Mouse (Mus musculus): ENCODE measurements around the gene Klk12. TPM values are rescaled to one million over a fixed set of nuclear protein-coding genes. Genes with fewer than 3 reads are reported as not detected.

Gene Klk12
- polyA plus RNA-seq (2014; fragmentation: Nextera tagmentation; extraction: Ambion mirVana): not detected in 2 replicates

GRCm38 (mm10) chr7:43768597-43768996, at the start of gene Klk12:
Klk12 (plus strand) TSS chr7:43768897.
- Histone ChIP-seq H3K9ac (ENCODE audit: low read length) (no peak within 1 kb of the TSS), H3K4me3 (ENCODE audit: control insufficient read depth in 1 of 2, insufficient read depth in 1 of 2, low read depth in 1 of 2, low read length in 2 of 2) (no peak within 1 kb of the TSS), H3K27me3 (ENCODE audit: control insufficient read depth, insufficient read depth, low read length) (no peaks in the 10 kb centered on the region), H3K36me3 (ENCODE audit: control insufficient read depth, insufficient read depth, low read length) (no peaks in the 10 kb centered on the region), H3K9me3 (ENCODE audit: control insufficient read depth, low read length) (no peaks in the 10 kb centered on the region), H3K4me1 (ENCODE audit: control insufficient read depth in 2 of 2, insufficient read depth in 2 of 2, low read length in 2 of 2) (no peaks in the 10 kb centered on the region), H3K4me2 (ENCODE audit: low read length) (no peak within 1 kb of the TSS), H3K27ac (replicated peaks in 1 of 2; ENCODE audit: control insufficient read depth in 1 of 2, insufficient read depth in 1 of 2, low read depth in 2 of 2, low read length in 2 of 2) (no peak within 1 kb of the TSS)
- ATAC-seq (ENCODE audit: insufficient number of reproducible peaks, insufficient read depth, low FRiP score, low read depth): no peak
- WGBS: 64% methylated on average over 4 of the region's 4 CpGs

DNA sequence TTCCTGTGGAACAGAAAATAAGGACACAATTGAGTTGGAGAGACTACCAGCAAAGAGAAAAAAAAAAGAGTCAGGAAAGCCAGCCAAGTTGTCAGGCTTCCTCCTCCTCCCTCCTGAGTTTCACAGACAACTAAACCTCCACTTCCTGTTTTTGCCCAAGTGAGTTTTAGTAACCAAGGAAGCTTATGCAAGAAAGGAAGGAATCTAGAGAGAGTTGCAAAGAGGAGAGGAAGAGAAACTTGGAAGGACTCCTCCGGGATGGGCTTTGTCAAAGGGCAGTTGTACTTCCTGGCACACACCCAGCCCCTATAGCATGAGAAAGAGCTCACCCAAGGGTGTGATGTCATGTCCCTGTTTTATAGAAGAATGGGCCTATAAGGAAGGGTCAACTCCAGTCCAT, 20.9 kb upstream of the Klk12 start:
- Histone ChIP-seq H3K4me3 (ENCODE audit: control insufficient read depth in 1 of 2, insufficient read depth in 1 of 2, low read depth in 1 of 2, low read length in 2 of 2) (no peak overlapping the region), H3K4me2 (ENCODE audit: low read length) (no peak overlapping the region), H3K27ac (replicated peaks in 1 of 2; ENCODE audit: control insufficient read depth in 1 of 2, insufficient read depth in 1 of 2, low read depth in 2 of 2, low read length in 2 of 2) (peak overlapping the region; percentile 23 to 44; a peak in 3 of 4 replicates), H3K4me1 (ENCODE audit: control insufficient read depth in 2 of 2, insufficient read depth in 2 of 2, low read length in 2 of 2) (no peaks in the 10 kb centered on the region), H3K9me3 (ENCODE audit: control insufficient read depth, low read length) (no peaks in the 10 kb centered on the region), H3K9ac (ENCODE audit: low read length) (no peak overlapping the region), H3K27me3 (ENCODE audit: control insufficient read depth, insufficient read depth, low read length) (no peaks in the 10 kb centered on the region), H3K36me3 (ENCODE audit: control insufficient read depth, insufficient read depth, low read length) (no peaks in the 10 kb centered on the region)
- 48% methylated on average over 1 of the region's 1 CpGs for WGBS
- ATAC-seq (ENCODE audit: insufficient number of reproducible peaks, insufficient read depth, low FRiP score, low read depth): no peak

DNA sequence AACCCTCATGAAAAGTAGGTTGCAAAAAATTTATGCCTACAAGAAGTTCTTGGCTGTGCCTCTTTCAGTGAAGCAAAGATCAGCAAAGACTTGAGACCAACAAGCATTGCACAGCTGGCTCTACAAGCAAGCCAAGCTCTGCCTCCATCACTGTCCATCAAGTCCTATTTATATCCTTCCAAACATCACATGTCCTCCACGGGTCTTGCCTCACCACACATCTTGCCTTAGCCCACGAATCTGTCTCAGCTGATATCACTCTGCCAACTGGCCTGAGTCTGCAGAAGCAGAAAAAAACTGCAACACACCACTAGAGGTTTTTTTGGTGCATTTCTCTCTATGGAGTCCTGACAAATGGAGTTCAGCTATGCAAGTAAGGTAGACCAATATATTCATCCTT, 15.9 kb upstream of the Klk12 start:
- Histone ChIP-seq H3K36me3 (ENCODE audit: control insufficient read depth, insufficient read depth, low read length) (no peaks in the 10 kb centered on the region), H3K4me2 (ENCODE audit: low read length) (no peak overlapping the region), H3K4me3 (ENCODE audit: control insufficient read depth in 1 of 2, insufficient read depth in 1 of 2, low read depth in 1 of 2, low read length in 2 of 2) (no peak overlapping the region), H3K27ac (replicated peaks in 1 of 2; ENCODE audit: control insufficient read depth in 1 of 2, insufficient read depth in 1 of 2, low read depth in 2 of 2, low read length in 2 of 2) (no peak overlapping the region), H3K27me3 (ENCODE audit: control insufficient read depth, insufficient read depth, low read length) (no peaks in the 10 kb centered on the region), H3K9ac (ENCODE audit: low read length) (no peak overlapping the region), H3K9me3 (ENCODE audit: control insufficient read depth, low read length) (no peaks in the 10 kb centered on the region), H3K4me1 (ENCODE audit: control insufficient read depth in 2 of 2, insufficient read depth in 2 of 2, low read length in 2 of 2) (no peaks in the 10 kb centered on the region)
- 36% methylated on average over 2 of the region's 2 CpGs for WGBS
- ATAC-seq (ENCODE audit: insufficient number of reproducible peaks, insufficient read depth, low FRiP score, low read depth): no peak

DNA sequence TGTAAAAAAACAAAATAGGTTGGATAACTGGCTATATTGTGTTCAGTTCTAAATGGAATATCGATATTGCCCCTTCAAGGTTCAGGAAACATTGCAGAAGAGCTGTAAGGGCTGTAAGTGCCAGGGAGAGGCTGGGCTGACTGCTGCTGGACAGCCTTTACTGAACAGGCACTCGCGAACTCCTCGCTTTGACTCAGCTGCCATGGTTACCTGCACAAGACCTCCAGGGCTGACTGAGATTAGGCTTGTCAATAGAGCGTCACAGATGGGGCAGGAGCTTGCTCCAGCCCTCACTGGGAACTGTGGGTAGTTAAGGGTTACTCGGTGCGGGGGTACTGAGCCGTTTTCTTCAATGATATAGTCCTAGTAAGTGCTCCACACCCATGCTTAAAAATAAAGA, 2.2 kb upstream of the Klk12 start:
- WGBS: 30% methylated on average over 8 of the region's 8 CpGs

DNA sequence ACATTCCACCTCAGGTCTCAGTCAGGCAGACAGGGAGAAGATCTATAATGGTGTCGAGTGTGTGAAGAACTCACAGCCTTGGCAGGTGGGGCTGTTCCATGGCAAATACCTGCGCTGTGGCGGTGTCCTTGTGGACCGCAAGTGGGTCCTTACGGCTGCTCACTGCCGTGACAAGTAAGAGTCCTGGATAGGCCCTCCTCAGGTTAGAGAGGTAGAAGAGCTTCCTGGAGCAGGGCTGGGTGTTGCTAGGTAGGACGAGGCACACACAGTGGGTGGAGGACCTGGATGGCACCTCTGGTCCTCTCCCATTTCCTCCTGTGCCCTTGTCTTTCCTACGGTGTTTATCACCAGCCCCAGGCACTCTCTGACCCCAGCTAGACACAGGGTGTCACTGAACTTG, 939 bp downstream of the Klk12 start:
- H3K36me3 ChIP-seq (ENCODE audit: control insufficient read depth, insufficient read depth, low read length): no peaks in the 10 kb centered on the region
- no peak overlapping the region for H3K9ac ChIP-seq (ENCODE audit: low read length)
- H3K9me3 ChIP-seq (ENCODE audit: control insufficient read depth, low read length): no peaks in the 10 kb centered on the region
- H3K27me3 ChIP-seq (ENCODE audit: control insufficient read depth, insufficient read depth, low read length): no peaks in the 10 kb centered on the region
- no peaks in the 10 kb centered on the region for H3K4me1 ChIP-seq (ENCODE audit: control insufficient read depth in 2 of 2, insufficient read depth in 2 of 2, low read length in 2 of 2)
- WGBS: 88% methylated on average over 8 of the region's 8 CpGs
- no peak overlapping the region for H3K4me2 ChIP-seq (ENCODE audit: low read length)
- no peak overlapping the region for H3K27ac ChIP-seq (replicated peaks in 1 of 2; ENCODE audit: control insufficient read depth in 1 of 2, insufficient read depth in 1 of 2, low read depth in 2 of 2, low read length in 2 of 2)
- no peak for ATAC-seq (ENCODE audit: insufficient number of reproducible peaks, insufficient read depth, low FRiP score, low read depth)
- H3K4me3 ChIP-seq (ENCODE audit: control insufficient read depth in 1 of 2, insufficient read depth in 1 of 2, low read depth in 1 of 2, low read length in 2 of 2): no peak overlapping the region

More for the DNA sequence above, 2.2 kb upstream of the Klk12 start:
- Histone ChIP-seq H3K9ac (ENCODE audit: low read length) (no peak overlapping the region), H3K9me3 (ENCODE audit: control insufficient read depth, low read length) (no peaks in the 10 kb centered on the region), H3K27me3 (ENCODE audit: control insufficient read depth, insufficient read depth, low read length) (no peaks in the 10 kb centered on the region), H3K27ac (replicated peaks in 1 of 2; ENCODE audit: control insufficient read depth in 1 of 2, insufficient read depth in 1 of 2, low read depth in 2 of 2, low read length in 2 of 2) (no peak overlapping the region), H3K4me1 (ENCODE audit: control insufficient read depth in 2 of 2, insufficient read depth in 2 of 2, low read length in 2 of 2) (no peaks in the 10 kb centered on the region), H3K4me3 (ENCODE audit: control insufficient read depth in 1 of 2, insufficient read depth in 1 of 2, low read depth in 1 of 2, low read length in 2 of 2) (no peak overlapping the region), H3K36me3 (ENCODE audit: control insufficient read depth, insufficient read depth, low read length) (no peaks in the 10 kb centered on the region), H3K4me2 (ENCODE audit: low read length) (no peak overlapping the region)
- ATAC-seq (ENCODE audit: insufficient number of reproducible peaks, insufficient read depth, low FRiP score, low read depth): no peak

DNA sequence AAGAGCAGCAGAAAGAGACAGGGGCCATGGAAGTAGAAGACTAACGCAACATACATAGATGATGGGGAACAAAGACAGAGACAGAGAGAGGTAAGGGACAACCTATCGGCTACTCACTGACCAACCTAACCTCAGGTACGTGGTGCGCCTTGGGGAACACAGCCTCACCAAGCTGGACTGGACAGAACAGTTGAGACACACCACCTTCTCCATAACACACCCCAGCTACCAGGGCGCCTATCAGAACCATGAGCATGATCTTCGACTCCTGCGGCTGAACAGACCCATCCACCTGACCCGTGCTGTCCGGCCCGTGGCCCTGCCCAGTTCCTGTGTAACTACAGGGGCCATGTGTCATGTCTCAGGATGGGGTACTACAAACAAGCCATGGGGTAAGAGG, 2.0 kb downstream of the Klk12 start:
- H3K4me3 ChIP-seq (ENCODE audit: control insufficient read depth in 1 of 2, insufficient read depth in 1 of 2, low read depth in 1 of 2, low read length in 2 of 2): no peak overlapping the region
- no peak overlapping the region for H3K27ac ChIP-seq (replicated peaks in 1 of 2; ENCODE audit: control insufficient read depth in 1 of 2, insufficient read depth in 1 of 2, low read depth in 2 of 2, low read length in 2 of 2)
- no peaks in the 10 kb centered on the region for H3K9me3 ChIP-seq (ENCODE audit: control insufficient read depth, low read length)
- H3K4me2 ChIP-seq (ENCODE audit: low read length): no peak overlapping the region
- no peak for ATAC-seq (ENCODE audit: insufficient number of reproducible peaks, insufficient read depth, low FRiP score, low read depth)
- 88% methylated on average over 10 of the region's 10 CpGs for WGBS
- H3K27me3 ChIP-seq (ENCODE audit: control insufficient read depth, insufficient read depth, low read length): no peaks in the 10 kb centered on the region
- H3K9ac ChIP-seq (ENCODE audit: low read length): no peak overlapping the region
- no peaks in the 10 kb centered on the region for H3K4me1 ChIP-seq (ENCODE audit: control insufficient read depth in 2 of 2, insufficient read depth in 2 of 2, low read length in 2 of 2)
- no peaks in the 10 kb centered on the region for H3K36me3 ChIP-seq (ENCODE audit: control insufficient read depth, insufficient read depth, low read length)

DNA sequence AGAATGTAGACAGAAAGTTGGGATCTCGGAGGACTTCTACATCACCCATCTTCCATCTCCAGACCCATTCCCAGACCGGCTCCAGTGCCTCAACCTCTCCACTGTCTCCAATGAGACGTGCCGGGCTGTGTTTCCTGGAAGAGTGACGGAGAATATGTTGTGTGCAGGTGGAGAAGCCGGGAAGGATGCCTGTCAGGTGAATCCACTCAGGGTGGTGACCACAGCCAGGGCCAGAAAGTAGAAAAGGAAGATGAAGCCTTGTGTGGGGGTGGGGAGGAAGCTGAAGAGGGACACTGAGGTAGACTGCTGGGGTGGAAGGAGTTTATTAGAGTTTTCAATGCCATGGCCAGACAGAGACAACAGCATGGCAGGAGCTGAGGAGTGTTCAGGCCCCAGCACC, 3.2 kb downstream of the Klk12 start:
- Histone ChIP-seq H3K27ac (replicated peaks in 1 of 2; ENCODE audit: control insufficient read depth in 1 of 2, insufficient read depth in 1 of 2, low read depth in 2 of 2, low read length in 2 of 2) (no peak overlapping the region), H3K27me3 (ENCODE audit: control insufficient read depth, insufficient read depth, low read length) (no peaks in the 10 kb centered on the region), H3K9ac (ENCODE audit: low read length) (no peak overlapping the region), H3K4me2 (ENCODE audit: low read length) (no peak overlapping the region), H3K4me3 (ENCODE audit: control insufficient read depth in 1 of 2, insufficient read depth in 1 of 2, low read depth in 1 of 2, low read length in 2 of 2) (no peak overlapping the region), H3K36me3 (ENCODE audit: control insufficient read depth, insufficient read depth, low read length) (no peaks in the 10 kb centered on the region), H3K4me1 (ENCODE audit: control insufficient read depth in 2 of 2, insufficient read depth in 2 of 2, low read length in 2 of 2) (no peaks in the 10 kb centered on the region), H3K9me3 (ENCODE audit: control insufficient read depth, low read length) (no peaks in the 10 kb centered on the region)
- WGBS: 93% methylated on average over 6 of the region's 6 CpGs
- no peak for ATAC-seq (ENCODE audit: insufficient number of reproducible peaks, insufficient read depth, low FRiP score, low read depth)

DNA sequence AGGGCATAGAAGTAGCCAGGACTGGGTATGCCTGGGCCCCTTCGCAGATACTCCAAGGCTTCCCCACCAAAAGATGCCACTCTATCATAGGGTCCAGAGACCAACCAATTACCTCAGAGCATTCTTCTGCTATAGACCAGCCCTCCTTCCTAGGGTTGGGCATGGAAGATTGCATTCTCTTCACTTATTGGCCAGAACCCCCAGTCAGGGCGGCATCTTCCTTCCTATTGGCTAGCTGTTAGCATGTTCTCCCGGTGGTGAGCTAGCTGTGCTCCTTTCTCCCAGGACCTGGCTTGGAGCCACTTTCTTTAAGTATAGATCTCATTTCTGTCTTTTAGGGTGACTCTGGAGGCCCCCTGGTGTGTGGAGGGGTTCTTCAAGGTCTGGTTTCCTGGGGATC, 4.2 kb downstream of the Klk12 start:
- no peaks in the 10 kb centered on the region for H3K36me3 ChIP-seq (ENCODE audit: control insufficient read depth, insufficient read depth, low read length)
- ATAC-seq (ENCODE audit: insufficient number of reproducible peaks, insufficient read depth, low FRiP score, low read depth): no peak
- WGBS: 59% methylated on average over 3 of the region's 3 CpGs
- H3K4me1 ChIP-seq (ENCODE audit: control insufficient read depth in 2 of 2, insufficient read depth in 2 of 2, low read length in 2 of 2): no peaks in the 10 kb centered on the region
- H3K27me3 ChIP-seq (ENCODE audit: control insufficient read depth, insufficient read depth, low read length): no peaks in the 10 kb centered on the region
- H3K9ac ChIP-seq (ENCODE audit: low read length): no peak overlapping the region
- no peak overlapping the region for H3K27ac ChIP-seq (replicated peaks in 1 of 2; ENCODE audit: control insufficient read depth in 1 of 2, insufficient read depth in 1 of 2, low read depth in 2 of 2, low read length in 2 of 2)
- no peak overlapping the region for H3K4me3 ChIP-seq (ENCODE audit: control insufficient read depth in 1 of 2, insufficient read depth in 1 of 2, low read depth in 1 of 2, low read length in 2 of 2)
- H3K4me2 ChIP-seq (ENCODE audit: low read length): no peak overlapping the region
- no peaks in the 10 kb centered on the region for H3K9me3 ChIP-seq (ENCODE audit: control insufficient read depth, low read length)

All from heart, embryonic 14.5 days (tissue).